Mouse (Mus musculus): ENCODE measurements around the gene Higd1b. TPM values are rescaled to one million over a fixed set of nuclear protein-coding genes. Genes with fewer than 3 reads are reported as not detected.

Higd1b gene
- polyA plus RNA-seq, 1 experiment = not detected

DNA sequence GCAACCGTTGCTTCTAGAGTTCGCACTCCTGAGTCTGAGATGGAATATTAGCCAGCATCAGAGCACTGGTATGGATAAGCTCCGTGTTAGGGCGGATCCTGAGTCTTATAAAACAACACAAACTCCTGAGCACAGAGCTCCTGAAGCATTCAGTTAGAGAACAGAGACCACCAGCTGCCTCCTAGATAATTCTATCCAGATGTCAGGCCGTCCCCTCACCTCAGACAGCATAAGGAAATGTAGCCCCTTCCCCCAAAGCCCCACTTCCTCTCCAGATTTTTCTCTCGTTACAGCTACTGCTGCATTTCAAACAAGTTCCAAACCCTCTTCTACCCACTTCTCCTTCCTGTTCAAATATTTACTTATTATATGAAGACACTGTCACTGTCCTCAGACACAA, 20.3 kb downstream of the Higd1b start:
- H3K27ac ChIP-seq (ENCODE audit: insufficient read depth, low read depth, low read length) = no peak overlapping the region
- WGBS = 87% methylated on average over 6 of the region's 6 CpGs
- H3K4me3 ChIP-seq (ENCODE audit: insufficient read depth, low read depth, low read length) = no peak overlapping the region
- no peak for TF ChIP-seq CTCF (IDR thresholded peaks at IDR 0.05; ENCODE audit: insufficient read depth, low read depth, low read length)
- TF ChIP-seq POLR2A (IDR thresholded peaks at IDR 0.05; ENCODE audit: insufficient read depth, low read depth, low read length) = no peak
- H3K4me1 ChIP-seq (ENCODE audit: control insufficient read depth, insufficient read depth, low read length) = no peaks in the 10 kb centered on the region

DNA sequence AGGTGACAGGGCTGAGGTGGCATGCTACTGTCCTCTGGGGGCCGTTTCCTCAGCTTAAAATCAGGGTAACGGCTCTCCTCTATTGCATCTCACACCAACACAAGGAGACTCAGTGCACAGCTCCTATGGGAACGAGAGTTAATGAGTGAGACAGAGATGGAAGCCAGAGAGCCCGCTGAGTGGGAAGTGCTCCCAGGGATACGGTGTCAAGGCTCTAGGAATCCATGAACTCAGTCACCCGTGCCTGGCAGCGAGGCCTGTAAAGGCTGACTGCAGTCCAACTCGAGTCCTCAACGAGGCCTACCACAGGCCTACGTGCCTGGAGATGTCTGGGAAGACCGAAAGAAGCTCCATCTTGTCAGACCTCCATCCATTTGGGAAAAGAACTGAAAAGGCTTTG, 23.3 kb downstream of the Higd1b start:
- whole genome bisulfite sequencing = 75% methylated on average over 11 of the region's 11 CpGs
- H3K27ac ChIP-seq (ENCODE audit: insufficient read depth, low read depth, low read length) = no peak overlapping the region
- no peaks in the 10 kb centered on the region for H3K4me1 ChIP-seq (ENCODE audit: control insufficient read depth, insufficient read depth, low read length)
- no peak overlapping the region for H3K4me3 ChIP-seq (ENCODE audit: insufficient read depth, low read depth, low read length)
- no peak for TF ChIP-seq POLR2A (IDR thresholded peaks at IDR 0.05; ENCODE audit: insufficient read depth, low read depth, low read length)
- no peak for TF ChIP-seq CTCF (IDR thresholded peaks at IDR 0.05; ENCODE audit: insufficient read depth, low read depth, low read length)

DNA sequence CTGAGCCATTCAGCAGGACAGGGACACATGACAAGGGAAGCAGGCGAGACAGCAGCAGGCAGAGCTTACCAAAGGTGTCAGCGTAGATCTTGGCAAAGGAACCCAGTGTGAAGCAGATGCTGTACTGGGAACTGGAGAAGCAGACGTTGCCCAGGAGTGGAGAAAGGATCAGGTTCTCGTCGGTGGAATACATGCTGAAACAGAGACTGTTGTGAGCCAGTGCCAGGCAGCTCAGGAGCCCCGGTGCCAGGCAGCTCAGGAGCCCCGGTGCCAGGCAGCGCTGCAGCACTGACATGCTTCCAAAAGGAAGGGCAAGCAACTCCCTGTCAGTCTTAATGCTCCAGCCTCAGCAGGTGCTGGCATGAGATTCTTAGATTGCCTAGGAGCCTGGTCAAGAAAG, 24.3 kb downstream of the Higd1b start:
- Histone ChIP-seq H3K27ac (ENCODE audit: insufficient read depth, low read depth, low read length) (no peak overlapping the region), H3K4me3 (ENCODE audit: insufficient read depth, low read depth, low read length) (no peak overlapping the region), H3K4me1 (ENCODE audit: control insufficient read depth, insufficient read depth, low read length) (no peaks in the 10 kb centered on the region)
- 67% methylated on average over 8 of the region's 8 CpGs for WGBS
- TF ChIP-seq POLR2A (IDR thresholded peaks at IDR 0.05; ENCODE audit: insufficient read depth, low read depth, low read length) = no peak
- TF ChIP-seq CTCF (IDR thresholded peaks at IDR 0.05; ENCODE audit: insufficient read depth, low read depth, low read length) = no peak

GRCm38 (mm10) chr11:102864272-102864671, 28.6 kb downstream of the Higd1b start:
- H3K4me1 ChIP-seq (ENCODE audit: control insufficient read depth, insufficient read depth, low read length) = peaks cover 2% of the 10 kb centered on the region; the same call in 1 of the 2 replicates
- WGBS = 17% methylated on average over 4 of the region's 4 CpGs
- no peak overlapping the region for H3K4me3 ChIP-seq (ENCODE audit: insufficient read depth, low read depth, low read length)
- TF ChIP-seq CTCF (IDR thresholded peaks at IDR 0.05; ENCODE audit: insufficient read depth, low read depth, low read length) (no peak), POLR2A (IDR thresholded peaks at IDR 0.05; ENCODE audit: insufficient read depth, low read depth, low read length) (no peak)
- H3K27ac ChIP-seq (ENCODE audit: insufficient read depth, low read depth, low read length) = no peak overlapping the region

- TF ChIP-seq CTCF (IDR thresholded peaks at IDR 0.05; ENCODE audit: insufficient read depth, low read depth, low read length) (no peak), POLR2A (IDR thresholded peaks at IDR 0.05; ENCODE audit: insufficient read depth, low read depth, low read length) (no peak)
- no peak overlapping the region for H3K4me3 ChIP-seq (ENCODE audit: insufficient read depth, low read depth, low read length)
These were observed 39.2 kb downstream of the Higd1b start for GRCm38 (mm10) chr11:102874801-102875334.

DNA sequence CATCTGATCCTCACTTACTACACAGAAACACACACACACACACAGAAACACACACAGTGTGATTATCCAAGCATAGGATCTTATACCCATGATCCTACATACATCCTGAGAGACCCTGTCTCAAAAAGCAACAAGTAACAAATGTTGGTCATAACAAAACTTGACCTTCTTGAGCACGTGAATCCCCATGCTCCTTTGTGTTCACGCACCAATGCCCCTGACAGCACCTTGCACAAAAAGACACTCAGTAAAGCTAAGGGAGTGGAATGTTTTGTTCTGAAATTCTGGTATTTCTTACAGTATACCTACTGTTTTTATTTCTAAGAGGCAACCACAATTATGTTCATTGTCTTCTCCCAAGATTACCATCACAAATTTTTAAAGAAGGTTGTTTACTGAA, 43.9 kb downstream of the Higd1b start:
- WGBS = 47% methylated on average over 2 of the region's 2 CpGs
- H3K4me3 ChIP-seq (ENCODE audit: insufficient read depth, low read depth, low read length) = no peak overlapping the region
- TF ChIP-seq CTCF (IDR thresholded peaks at IDR 0.05; ENCODE audit: insufficient read depth, low read depth, low read length) (no peak), POLR2A (IDR thresholded peaks at IDR 0.05; ENCODE audit: insufficient read depth, low read depth, low read length) (no peak)
- H3K27ac ChIP-seq (ENCODE audit: insufficient read depth, low read depth, low read length) = no peak overlapping the region
- peaks cover 14% of the 10 kb centered on the region for H3K4me1 ChIP-seq (ENCODE audit: control insufficient read depth, insufficient read depth, low read length)

More at GRCm38 (mm10) chr11:102874801-102875334, 39.2 kb downstream of the Higd1b start:
- 36% methylated on average over 7 of the region's 7 CpGs for WGBS
- Histone ChIP-seq H3K4me1 (ENCODE audit: control insufficient read depth, insufficient read depth, low read length) (peaks cover 7% of the 10 kb centered on the region), H3K27ac (ENCODE audit: insufficient read depth, low read depth, low read length) (peak overlapping the region; percentile 34; the same call in 1 of the 2 replicates)

DNA sequence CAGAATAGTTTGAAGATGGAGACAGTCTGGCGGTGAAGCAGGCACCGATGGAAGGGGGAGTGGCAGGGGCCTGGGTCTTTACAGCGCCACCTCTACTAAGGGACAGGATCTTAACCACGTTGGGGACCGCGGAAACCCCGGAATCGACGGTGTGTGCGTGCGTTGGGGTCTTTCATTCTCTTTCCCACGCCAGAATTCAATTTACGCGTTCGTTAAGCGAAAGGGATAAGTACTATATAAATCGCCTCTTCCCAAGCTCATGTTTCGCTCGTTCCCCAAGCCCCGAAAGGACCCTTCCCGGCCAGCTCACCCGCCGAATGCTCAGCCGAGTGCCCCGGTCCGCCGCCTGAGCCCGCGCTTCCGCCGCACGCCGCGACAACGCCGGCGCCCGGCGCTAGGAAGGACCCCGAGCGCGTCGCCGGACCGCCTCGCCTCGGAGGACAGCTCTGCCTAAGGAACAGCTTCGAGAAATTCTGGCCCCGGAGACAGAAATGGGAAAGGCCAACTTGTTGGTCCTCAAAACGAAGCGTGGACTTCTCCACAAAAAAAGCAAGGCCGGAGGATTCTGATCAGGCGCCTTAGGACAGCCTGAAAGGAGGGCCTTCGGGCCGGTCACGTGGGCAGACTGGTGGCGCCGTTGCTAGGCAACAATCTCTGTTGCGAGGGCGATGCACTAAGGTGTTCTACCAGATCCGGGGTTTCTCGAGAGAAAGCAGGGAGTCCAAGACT, 45.1 kb downstream of the Higd1b start, which contains the start of the genes Eftud2 and Ccdc103:
Eftud2 (minus strand) TSS at position 401 of the 729 bp plus-strand sequence.
Ccdc103 (plus strand) TSS at position 620 of the 729 bp plus-strand sequence.
- peaks cover 13% of the 10 kb centered on the region for H3K4me1 ChIP-seq (ENCODE audit: control insufficient read depth, insufficient read depth, low read length)
- under 1% methylated on average over 62 of the region's 62 CpGs for WGBS
- peak within 1 kb of the TSS; percentile 96 for H3K27ac ChIP-seq (ENCODE audit: insufficient read depth, low read depth, low read length)
- H3K4me3 ChIP-seq (ENCODE audit: insufficient read depth, low read depth, low read length) = peak within 1 kb of the TSS; percentile 68
- TF ChIP-seq POLR2A (IDR thresholded peaks at IDR 0.05; ENCODE audit: insufficient read depth, low read depth, low read length) (peak; percentile 84; the same call in 1 of the 2 replicates), CTCF (IDR thresholded peaks at IDR 0.05; ENCODE audit: insufficient read depth, low read depth, low read length) (no peak)

DNA sequence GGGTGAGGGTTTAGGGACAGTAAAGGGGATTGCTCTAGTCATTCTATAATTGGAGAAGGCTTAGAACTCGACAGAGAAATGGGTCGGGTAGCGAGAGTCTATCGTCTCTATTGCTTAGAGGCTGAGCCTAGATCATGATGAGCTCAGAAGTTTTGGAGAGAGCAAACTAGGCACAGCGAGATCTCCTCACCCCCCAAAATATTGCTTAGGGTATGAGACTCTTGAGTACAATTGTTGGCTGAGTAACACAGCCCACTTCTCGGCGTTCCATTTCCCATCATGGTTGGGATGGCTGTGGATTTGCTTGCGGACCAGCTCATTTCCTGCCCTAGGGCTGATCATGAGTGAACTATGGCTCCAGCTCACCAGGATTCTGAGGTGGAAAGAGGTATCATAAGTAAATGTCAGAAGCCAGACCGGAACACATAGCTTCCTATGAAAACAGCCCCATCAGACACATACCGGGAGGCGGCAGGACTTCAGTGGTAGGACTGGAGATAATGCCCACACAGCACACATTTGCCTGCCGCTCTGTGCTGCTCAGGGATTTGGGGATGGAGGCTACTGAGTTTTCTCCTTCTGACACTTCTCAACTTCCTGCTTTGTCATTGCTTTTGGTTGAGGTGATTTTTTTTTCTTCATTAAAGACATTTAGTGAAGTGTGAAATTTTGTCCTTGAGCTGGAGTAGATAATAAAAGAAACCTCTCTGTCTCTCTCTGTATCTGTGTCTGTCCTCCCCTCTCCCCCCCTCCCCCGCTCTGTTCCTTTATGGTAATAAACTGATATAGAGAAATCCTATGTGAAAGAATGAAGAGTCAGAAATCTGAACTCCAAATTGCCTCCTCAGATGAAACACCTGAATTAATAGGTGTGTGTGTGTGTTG, 45.9 kb downstream of the Higd1b start:
- Histone ChIP-seq H3K27ac (ENCODE audit: insufficient read depth, low read depth, low read length) (peak overlapping the region; percentile 96), H3K4me3 (ENCODE audit: insufficient read depth, low read depth, low read length) (peak overlapping the region; percentile 68), H3K4me1 (ENCODE audit: control insufficient read depth, insufficient read depth, low read length) (peaks cover 13% of the 10 kb centered on the region)
- TF ChIP-seq POLR2A (IDR thresholded peaks at IDR 0.05; ENCODE audit: insufficient read depth, low read depth, low read length) (no peak), CTCF (IDR thresholded peaks at IDR 0.05; ENCODE audit: insufficient read depth, low read depth, low read length) (no peak)
- 8% methylated on average over 13 of the region's 13 CpGs for WGBS

All from olfactory bulb, adult 2 months (tissue).